Mouse (Mus musculus) activated CD4-positive, CD25-positive, alpha-beta regulatory T cell, adult 4 months (primary cell): Measurements from ENCODE around the gene Hoxb4. TPM values are rescaled to one million over a fixed set of nuclear protein-coding genes. Genes with fewer than 3 reads are reported as not detected.
A peak's percentile ranks its signal among the peaks of the same experiment; 100 is the strongest.

Experiments
- ATAC-seq: one replicate; pipeline ENCODE4 v1.8.0; 2017
- polyA plus RNA-seq, 2 experiments: library from polyadenylated mRNA; unstranded; fragments of 100-300 nt; shearing (Covaris generic); gene quantifications; one replicate each; pipeline ENCODE4 v1.2.1; 2017

Gene Hoxb4
- polyA plus RNA-seq, 2 experiments from 2014 or later = 0.98 to 1.1 TPM

DNA sequence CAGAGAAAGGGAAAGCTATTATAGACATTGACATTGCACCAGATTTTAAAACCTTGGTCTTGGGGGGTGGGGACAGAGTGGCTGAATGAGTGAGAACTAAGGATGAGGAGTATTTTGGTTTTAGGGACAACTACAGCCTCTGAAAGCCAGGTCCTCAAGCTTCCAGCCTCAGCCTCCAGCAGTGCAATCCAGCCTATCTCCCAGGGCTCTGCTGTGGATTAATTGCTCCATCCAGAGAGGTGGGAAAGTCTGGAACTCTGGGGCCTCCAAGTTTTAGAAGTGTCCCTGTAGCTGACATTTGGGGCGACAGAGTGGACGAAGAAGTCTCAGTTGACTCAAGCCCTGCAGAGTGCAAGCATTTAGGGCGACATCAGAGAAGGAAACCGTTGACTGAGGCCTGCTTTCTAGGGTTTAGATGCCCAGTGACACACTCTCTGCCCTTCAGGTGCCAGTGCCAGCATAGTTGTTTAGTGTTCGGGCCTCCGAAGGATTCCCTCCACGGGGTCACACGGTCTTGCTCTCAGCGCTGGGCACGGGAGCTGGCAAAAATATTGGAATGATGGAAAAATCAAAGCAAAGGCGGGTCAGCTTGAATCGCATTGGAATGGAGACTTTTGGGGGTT lies 4.2 kb upstream of the Hoxb4 start:
- no peak for ATAC-seq

DNA sequence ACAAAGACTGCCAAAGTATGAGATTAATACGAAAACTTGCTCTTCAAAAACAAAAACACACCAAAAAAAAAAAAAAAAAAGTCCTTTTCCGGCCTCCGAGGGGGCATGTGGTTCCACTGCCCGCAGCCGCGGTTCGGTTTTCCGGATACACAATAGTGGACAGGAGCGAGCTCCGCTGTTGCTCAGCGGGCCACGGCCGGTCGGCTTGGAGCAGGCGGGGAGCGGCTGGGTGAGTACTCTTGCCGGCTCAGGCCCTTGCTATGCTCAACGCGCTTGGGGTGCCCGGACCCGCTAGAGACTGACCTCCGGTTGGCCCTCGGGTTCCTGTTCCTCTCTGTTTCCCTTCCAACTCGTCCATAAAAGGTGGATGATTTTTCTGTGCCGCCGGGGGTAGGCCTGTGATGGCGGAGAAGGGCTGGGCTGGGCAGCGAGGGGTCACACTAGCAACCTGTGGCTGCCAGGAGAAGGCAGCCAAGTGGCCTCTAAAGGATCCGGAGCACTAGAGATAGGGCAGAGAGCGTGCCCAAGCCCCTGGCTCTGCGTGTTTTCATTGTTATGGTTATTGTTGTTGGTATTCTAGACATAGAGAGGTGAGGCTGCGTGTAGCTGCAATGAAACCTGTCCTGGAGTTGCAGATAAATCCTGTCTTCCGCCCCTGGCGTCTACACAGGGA lies 3.3 kb upstream of the Hoxb4 start:
- ATAC-seq = no peak

DNA sequence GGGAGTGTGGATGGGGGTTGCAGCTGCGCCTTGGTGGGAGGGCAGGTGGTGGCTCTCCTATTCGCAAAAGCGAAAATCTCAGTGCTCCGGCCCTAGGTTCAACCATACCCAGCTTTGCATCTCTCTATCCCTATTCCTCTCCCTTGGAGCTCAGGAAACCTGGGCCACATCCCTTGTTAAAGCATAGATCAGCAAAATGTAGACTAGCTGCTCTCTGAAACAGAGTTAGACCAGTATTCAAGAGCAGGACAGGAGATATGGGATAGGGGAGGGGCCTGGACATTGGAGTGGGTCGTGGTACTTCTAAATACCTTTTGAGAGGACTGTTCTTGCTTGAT lies 2.8 kb upstream of the Hoxb4 start:
- ATAC-seq = no peak

- no peak for ATAC-seq
These were observed 1.1 kb upstream of the Hoxb4 start for GRCm38 (mm10) chr11:96316696-96317607.

GRCm38 (mm10) chr11:96318368-96319070 lies 452 bp downstream of the Hoxb4 start:
- ATAC-seq = peak; percentile 61

DNA sequence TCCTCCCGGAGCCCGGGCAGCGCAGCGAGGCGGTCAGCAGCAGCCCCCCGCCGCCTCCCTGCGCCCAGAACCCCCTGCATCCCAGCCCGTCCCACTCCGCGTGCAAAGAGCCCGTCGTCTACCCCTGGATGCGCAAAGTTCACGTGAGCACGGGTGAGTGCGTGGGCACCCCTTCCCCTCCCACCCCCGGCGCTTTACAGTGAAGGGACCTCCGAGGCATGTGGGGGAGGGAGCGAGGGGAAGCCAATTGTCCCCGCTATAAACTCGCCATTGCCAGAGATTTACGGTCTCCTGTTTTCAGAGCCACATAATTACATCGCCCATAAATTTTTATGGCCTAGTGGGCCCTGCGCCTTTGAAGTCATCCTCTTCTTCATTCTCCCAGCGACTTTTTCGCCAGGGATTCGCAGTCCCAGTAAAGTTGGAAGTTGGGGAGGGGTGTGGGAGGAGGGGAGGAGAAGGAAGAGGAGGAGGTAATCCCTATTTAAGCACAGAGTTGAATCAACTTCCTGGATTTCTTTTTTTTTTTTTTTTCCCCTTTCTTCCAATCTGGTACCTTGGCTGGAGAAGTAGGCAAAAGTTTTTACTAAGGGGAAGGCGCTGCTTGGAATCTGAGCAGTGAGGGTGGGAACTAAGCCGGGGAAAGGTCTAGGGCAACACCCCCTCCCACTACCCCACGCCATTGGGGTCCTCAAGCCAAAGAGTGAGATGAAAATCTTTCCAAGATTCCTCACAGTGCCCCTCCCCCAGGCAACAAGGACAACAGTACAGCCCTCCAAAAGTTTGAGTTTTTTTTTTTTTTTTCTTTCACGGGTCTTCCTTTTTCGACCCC lies 1.2 kb downstream of the Hoxb4 start:
- no peak for ATAC-seq

- no peak for ATAC-seq
These were observed 1.8 kb downstream of the Hoxb4 start for GRCm38 (mm10) chr11:96319910-96320309.

- ATAC-seq = no peak
These were observed 2.6 kb downstream of the Hoxb4 start for GRCm38 (mm10) chr11:96320688-96321087.

GRCm38 (mm10) chr11:96321846-96322245 lies 3.8 kb downstream of the Hoxb4 start:
- ATAC-seq = no peak

DNA sequence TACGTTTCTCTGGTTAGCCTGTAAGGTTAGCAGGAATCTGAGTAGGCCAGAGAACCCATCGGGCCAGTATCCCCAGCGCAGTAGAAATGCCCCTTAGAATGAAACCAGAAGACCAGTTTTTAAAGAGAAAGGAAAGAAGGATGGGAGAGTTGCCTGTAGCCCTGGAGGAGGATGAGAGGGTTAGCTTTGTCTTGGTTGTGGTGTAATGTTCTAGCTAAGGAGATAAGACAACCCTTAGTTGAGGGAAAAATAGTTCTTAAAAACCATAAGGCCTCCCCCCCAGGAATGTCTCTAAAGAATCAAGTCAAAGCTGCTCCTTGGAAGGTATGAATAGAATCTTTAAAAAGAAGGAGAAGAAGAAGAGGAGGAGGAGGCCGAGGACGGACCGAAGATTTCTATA lies 4.7 kb downstream of the Hoxb4 start:
- ATAC-seq = no peak

- ATAC-seq = no peak
These were observed 5.1 kb downstream of the Hoxb4 start, which contains the start of gene Hoxb3 for GRCm38 (mm10) chr11:96323154-96323553. Hoxb3 (plus strand) TSS chr11:96323326.

DNA sequence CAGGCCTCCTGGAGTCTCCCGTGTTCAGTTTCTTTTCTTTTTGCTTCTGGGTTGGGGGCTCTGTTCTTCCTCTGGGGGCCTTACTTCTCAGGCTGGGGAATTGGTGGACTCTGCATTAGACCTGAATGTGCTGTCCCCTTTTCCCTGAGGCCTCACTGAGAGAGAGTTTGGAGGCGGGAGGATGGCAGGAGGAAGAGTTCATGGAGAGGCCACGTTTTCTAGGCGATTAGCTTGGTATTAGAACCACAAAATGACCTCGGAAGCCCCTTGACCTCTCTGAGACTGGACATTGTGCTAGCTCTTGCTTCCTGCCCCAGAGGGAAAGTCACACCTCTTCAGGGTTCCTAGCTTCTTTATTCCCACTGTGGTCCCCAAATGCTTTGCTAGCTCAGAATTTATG lies 6.1 kb downstream of the Hoxb4 start:
- ATAC-seq = no peak

GRCm38 (mm10) chr11:96324965-96325364 lies 6.9 kb downstream of the Hoxb4 start:
- no peak for ATAC-seq

GRCm38 (mm10) chr11:96325747-96326212 lies 7.7 kb downstream of the Hoxb4 start:
- no peak for ATAC-seq

DNA sequence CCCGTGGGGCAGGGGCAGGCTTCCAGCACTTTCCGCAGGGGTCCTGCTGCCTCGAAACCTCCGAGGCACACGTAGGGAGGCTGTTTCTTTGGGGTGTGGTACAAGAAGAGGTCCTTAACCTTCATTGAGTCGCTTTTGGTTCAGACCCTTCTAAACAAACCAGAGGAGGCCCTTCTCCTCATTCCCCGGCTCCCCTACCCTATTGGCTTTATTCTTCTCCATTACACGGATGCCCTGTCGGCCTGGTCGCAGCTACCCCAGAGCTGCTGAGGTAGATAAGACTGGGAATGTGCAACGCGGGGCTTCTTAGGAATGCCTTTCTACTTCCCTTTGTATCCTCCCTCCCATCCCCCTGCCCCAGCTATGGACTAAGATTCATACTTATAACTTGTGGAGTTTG lies 8.6 kb downstream of the Hoxb4 start:
- ATAC-seq = no peak

DNA sequence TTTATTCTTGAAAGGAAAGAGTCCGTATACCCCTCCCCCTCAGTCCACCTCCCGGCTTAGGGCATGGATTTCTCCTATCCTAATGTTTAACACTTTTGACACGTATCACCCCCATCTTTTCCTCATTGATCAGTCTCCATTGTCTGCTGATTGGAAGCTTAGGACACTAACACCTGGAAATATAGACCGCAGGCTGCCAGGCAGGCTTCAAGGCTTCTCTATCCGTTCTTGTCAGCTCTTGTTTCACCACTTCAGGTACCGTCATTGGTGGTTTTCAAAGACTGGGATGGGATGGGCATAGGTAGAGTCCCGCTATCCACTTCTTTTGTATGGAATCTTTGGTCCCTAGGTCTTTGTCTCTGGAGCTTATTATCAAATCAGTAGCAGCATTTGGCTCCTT lies 9.1 kb downstream of the Hoxb4 start:
- ATAC-seq = no peak

- ATAC-seq = no peak
These were observed 9.7 kb downstream of the Hoxb4 start for GRCm38 (mm10) chr11:96327750-96328149.

DNA sequence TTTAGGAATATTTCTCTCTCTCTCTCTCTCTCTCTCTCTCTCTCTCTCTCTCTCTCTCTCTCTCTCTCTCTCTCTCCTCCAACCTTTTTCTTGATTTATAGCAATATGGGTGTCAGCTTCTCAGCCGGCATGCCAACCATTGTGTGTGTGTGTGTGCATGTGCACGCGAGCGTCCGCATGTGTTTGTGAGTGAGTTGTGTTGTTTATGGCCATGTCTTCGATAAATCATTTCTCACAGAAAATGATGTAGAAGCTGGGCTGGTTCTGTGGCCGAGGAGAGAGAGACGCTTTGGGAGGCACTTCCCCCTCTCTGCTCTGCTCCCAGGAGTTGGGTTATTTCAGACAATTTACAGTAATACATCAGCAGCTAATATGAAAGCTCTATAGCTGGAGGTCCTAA lies 10.5 kb downstream of the Hoxb4 start:
- no peak for ATAC-seq

DNA sequence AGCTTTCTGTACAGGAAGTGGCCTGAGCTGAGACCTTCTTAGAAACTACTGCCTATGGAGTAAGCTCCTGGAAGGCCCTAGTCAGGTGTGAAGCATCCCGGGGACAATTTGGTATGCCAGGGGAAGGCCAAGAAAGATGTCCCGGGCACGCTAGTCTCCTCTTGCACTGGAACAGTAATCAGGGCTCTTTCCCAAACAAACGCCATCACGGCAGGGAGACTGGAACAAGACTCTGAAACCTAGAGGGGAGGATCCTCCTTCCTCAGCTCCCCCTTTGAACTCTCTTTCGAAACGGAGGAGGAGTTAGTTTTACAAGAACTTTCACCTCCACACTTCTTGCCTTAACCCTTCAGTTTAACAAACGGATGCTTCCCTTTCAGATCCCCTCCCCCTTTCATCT lies 14.0 kb downstream of the Hoxb4 start:
- no peak for ATAC-seq

DNA sequence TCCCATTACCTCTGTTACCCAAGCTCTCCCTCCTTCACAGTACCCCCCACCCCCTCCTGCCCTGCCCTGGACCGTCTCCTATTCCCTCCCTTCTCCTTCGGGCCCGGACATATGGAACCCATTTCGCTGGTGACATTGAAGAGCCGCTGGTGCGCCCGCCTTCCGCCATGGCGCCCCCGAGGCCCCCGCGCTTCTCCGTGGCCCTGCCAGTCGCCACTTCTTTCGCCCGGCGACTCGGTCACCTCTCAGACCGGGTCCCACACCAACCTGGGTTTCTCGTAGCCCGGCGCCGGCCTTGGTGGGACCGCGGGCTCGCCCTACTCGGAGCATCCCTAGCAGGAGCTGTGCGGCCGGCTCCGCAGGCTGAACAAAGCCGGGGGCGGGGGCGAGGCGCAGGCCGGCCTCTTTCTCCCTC lies 14.6 kb downstream of the Hoxb4 start:
- ATAC-seq = no peak

DNA sequence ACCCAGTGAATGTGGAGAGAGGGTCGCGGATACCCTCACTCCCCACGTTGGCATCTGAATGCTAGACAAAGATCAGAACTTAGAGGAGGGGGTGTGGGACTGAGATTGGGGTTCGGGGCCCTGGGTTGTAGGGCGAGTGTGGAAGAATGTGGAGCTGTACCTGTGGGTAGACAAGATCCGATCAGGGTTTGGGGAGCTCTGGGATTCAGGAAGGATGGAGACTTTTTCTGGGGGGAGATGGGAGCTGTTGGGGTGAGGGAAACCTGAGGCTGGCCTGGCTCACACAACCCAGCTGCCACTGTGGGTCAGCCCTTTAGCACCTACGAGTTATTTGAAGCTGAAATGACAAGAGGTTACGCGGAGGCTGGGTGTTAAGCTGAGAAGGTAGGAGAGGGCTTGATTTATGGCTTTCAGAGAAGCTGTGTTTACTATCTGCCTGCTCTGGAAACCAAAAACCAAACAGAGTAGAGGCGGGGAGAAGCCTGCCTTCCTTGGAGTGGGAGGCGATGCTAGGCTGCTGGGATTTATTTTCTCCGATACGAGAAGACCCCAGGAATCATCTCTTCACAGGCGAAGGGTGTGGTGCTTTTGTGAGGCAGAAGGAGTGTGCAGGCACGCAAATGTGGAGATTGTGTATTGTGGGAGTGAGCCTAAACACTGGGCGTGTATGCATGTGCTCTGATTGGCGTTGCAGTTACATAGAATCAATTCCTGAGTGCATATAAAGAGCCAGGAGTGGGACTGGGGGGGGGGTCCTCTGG lies 15.4 kb downstream of the Hoxb4 start:
- ATAC-seq = no peak
